7 mouse cellular contexts compared by ENCODE assay signal in genomic region chr9:45838069-45838433, GRCm38 (mm10). TPM values are rescaled to one million over a fixed set of nuclear protein-coding genes. Genes with fewer than 3 reads are reported as not detected.
DNase-seq lines count a peak whose midpoint lies in the region; ATAC-seq and TF ChIP-seq lines count a peak whose summit lies in the region.

No protein-coding gene starts in this region.

- no peak overlapping the region; the same call in 1 of the 2 replicates for H3K9ac ChIP-seq in forebrain, embryonic 11.5 days (ENCODE audit: low read length)
- H3K9ac ChIP-seq in neural tube, embryonic 13.5 days = no peak overlapping the region

- no peaks in the 10 kb centered on the region for H3K36me3 ChIP-seq in forebrain, embryonic 11.5 days (ENCODE audit: control insufficient read depth, insufficient read depth, low read length)
- no peaks in the 10 kb centered on the region for H3K36me3 ChIP-seq in limb, embryonic 10.5 days
- H3K36me3 ChIP-seq in neural tube, embryonic 13.5 days = 0 out of 2 replicates have a peak, but pooled peaks cover 3% of the 10 kb centered on the region

- peak overlapping the region; percentile 93; the same call in 1 of the 2 replicates for H3K4me2 ChIP-seq in forebrain, embryonic 11.5 days (ENCODE audit: low read depth, low read length, severe bottlenecking)
- peak overlapping the region; percentile 99; the same call in 1 of the 2 replicates for H3K4me2 ChIP-seq in neural tube, embryonic 13.5 days

- no peak for DNase-seq in left cerebral cortex, adult 2 months (ENCODE audit: extremely low spot score in 1 of 2, low spot score in 2 of 2)
- no peak for DNase-seq in left cerebral cortex, postnatal 10 days (ENCODE audit: extremely low spot score in 1 of 2, low spot score in 2 of 2)
- no peak for DNase-seq in forebrain, embryonic 11.5 days (ENCODE audit: low spot score)
- DNase-seq in limb, embryonic 10.5 days (ENCODE audit: low spot score) = no peak
- DNase-seq in urinary bladder, postnatal 10 days (ENCODE audit: low spot score) = no peak
- no peak for DNase-seq in layer of hippocampus, postnatal 36 days

- no peak; the same call in 1 of the 2 replicates for ATAC-seq in forebrain, embryonic 11.5 days (replicated peaks; ENCODE audit: low FRiP score)
- ATAC-seq in neural tube, embryonic 13.5 days (ENCODE audit: low read depth) = no peak

- intact Hi-C loops in left cerebral cortex, adult 2 months (cut with DNase I) = loop anchor here (1.0 kb wide), 1 partner anchor 68 kb away; the partner anchor contains the start of genes Pcsk7 and Rnf214
- intact Hi-C loops in left cerebral cortex, postnatal 10 days (cut with DNase I) = loop anchor here (10.0 kb wide), 1 partner anchor 423 kb away; no protein-coding TSS in a partner anchor

- H3K4me3 ChIP-seq in left cerebral cortex, adult 2 months = peak overlapping the region; percentile 94
- H3K4me3 ChIP-seq in forebrain, embryonic 11.5 days (ENCODE audit: low read depth, low read length) = peak overlapping the region; percentile 81
- peak overlapping the region; percentile 72 for H3K4me3 ChIP-seq in limb, embryonic 10.5 days
- H3K4me3 ChIP-seq in neural tube, embryonic 13.5 days = peak overlapping the region; percentile 97

- no peak for TF ChIP-seq CTCF in left cerebral cortex, adult 2 months (IDR thresholded peaks at IDR 0.05)

- H3K27ac ChIP-seq in left cerebral cortex, adult 2 months = peak overlapping the region; percentile 72; the same call in 1 of the 2 replicates
- H3K27ac ChIP-seq in forebrain, embryonic 11.5 days (ENCODE audit: low read depth, low read length) = no peak overlapping the region
- no peak overlapping the region for H3K27ac ChIP-seq in limb, embryonic 10.5 days
- H3K27ac ChIP-seq in neural tube, embryonic 13.5 days (replicated peaks) = no peak overlapping the region

- 24% methylated on average over 4 of the region's 4 CpGs for WGBS in forebrain, embryonic 11.5 days
- WGBS in limb, embryonic 10.5 days = 21% methylated on average over 4 of the region's 4 CpGs
- WGBS in neural tube, embryonic 13.5 days = 32% methylated on average over 4 of the region's 4 CpGs

- H3K27me3 ChIP-seq in forebrain, embryonic 11.5 days (ENCODE audit: control insufficient read depth, insufficient read depth, low read length) = no peaks in the 10 kb centered on the region
- no peaks in the 10 kb centered on the region for H3K27me3 ChIP-seq in limb, embryonic 10.5 days (ENCODE audit: low read depth, poor library complexity, severe bottlenecking)
- H3K27me3 ChIP-seq in neural tube, embryonic 13.5 days = no peaks in the 10 kb centered on the region

- peaks cover 9% of the 10 kb centered on the region; the same call in 1 of the 2 replicates for H3K4me1 ChIP-seq in forebrain, embryonic 11.5 days (replicated peaks; ENCODE audit: control insufficient read depth, insufficient read depth, low read length)
- H3K4me1 ChIP-seq in limb, embryonic 10.5 days = peaks cover 26% of the 10 kb centered on the region
- H3K4me1 ChIP-seq in neural tube, embryonic 13.5 days (replicated peaks) = peaks cover 44% of the 10 kb centered on the region

- no peaks in the 10 kb centered on the region for H3K9me3 ChIP-seq in forebrain, embryonic 11.5 days (ENCODE audit: control insufficient read depth, low read length)
- no peaks in the 10 kb centered on the region for H3K9me3 ChIP-seq in limb, embryonic 10.5 days (replicated peaks)
- no peaks in the 10 kb centered on the region for H3K9me3 ChIP-seq in neural tube, embryonic 13.5 days

RNA-seq across cellular contexts. Expression of gene Bace1, which starts 0.3 kb away (rescaled TPM):
- total RNA-seq in left cerebral cortex, adult 2 months (2021) = 10 to 100 TPM; 77.3 to 79.5 TPM
- 100 to 1,000 TPM; 111 to 114 TPM for total RNA-seq in left cerebral cortex, postnatal 10 days (2021)
- polyA plus RNA-seq in forebrain, embryonic 11.5 days (2014; fragmentation: Nextera tagmentation; extraction: Ambion mirVana) = 29.8 and 30.7 TPM in 2 replicates
- polyA plus RNA-seq in limb, embryonic 10.5 days (2016; fragmentation: Nextera tagmentation; extraction: Ambion mirVana) = 20.3 and 22.1 TPM in 2 replicates
- 44.9 and 49.2 TPM in 2 replicates for polyA plus RNA-seq in neural tube, embryonic 13.5 days (2015; fragmentation: Nextera tagmentation; extraction: Ambion mirVana)
- 10 to 100 TPM; 80.6 to 82.3 TPM for total RNA-seq in layer of hippocampus, postnatal 36 days (2021)

RNA-seq across cellular contexts. Expression of gene Cep164, which starts 9.6 kb away (rescaled TPM):
- 10 to 100 TPM; 13.7 to 16.5 TPM for total RNA-seq in left cerebral cortex, adult 2 months (2021)
- 10 to 100 TPM; 20.5 to 22.2 TPM for total RNA-seq in left cerebral cortex, postnatal 10 days (2021)
- polyA plus RNA-seq in forebrain, embryonic 11.5 days (2014; fragmentation: Nextera tagmentation; extraction: Ambion mirVana) = 17.5 and 21.5 TPM in 2 replicates
- 22.0 and 24.1 TPM in 2 replicates for polyA plus RNA-seq in limb, embryonic 10.5 days (2016; fragmentation: Nextera tagmentation; extraction: Ambion mirVana)
- polyA plus RNA-seq in neural tube, embryonic 13.5 days (2015; fragmentation: Nextera tagmentation; extraction: Ambion mirVana) = 13.8 and 15.2 TPM in 2 replicates
- total RNA-seq in layer of hippocampus, postnatal 36 days (2021) = 10 to 100 TPM; 11.0 to 12.9 TPM
